Comparison of ENCODE assay signal across 19 mouse cellular contexts in the genomic region with DNA sequence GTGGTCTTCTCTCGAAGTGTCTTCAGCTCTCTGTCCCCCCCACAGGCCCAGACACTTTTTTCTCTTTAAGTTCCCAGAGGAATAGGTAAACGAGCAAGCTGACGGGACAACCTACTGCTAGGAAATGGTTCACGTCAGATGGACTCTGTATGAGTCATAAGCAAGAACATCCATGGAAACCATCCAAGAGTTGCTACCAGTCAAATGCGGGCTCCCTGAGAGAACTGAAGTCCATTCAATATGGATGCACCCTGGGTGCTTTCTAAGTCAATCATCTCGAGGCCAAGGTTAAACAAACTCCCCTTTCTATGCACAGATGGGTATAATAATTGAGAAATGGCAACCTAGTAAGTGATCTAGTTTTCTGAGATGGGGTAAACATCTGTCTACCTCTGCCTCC.
"Had no signal": no experiment of that assay in that cellular context is flagged by ENCODE, and none has a peak within 500 bp of the region (broad histone marks: within the 10 kb centered on the region; RNA-seq: fewer than 3 reads in every experiment).

No protein-coding gene starts in this region.

- H3K4me3 ChIP-seq: limb, embryonic 10.5 days; limb, embryonic 13.5 days; liver, embryonic 12.5 days; liver, embryonic 15.5 days; neural tube, embryonic 12.5 days; neural tube, embryonic 15.5 days; stomach, embryonic 15.5 days had no signal

- H3K9me3 ChIP-seq: limb, embryonic 10.5 days; limb, embryonic 13.5 days; liver, embryonic 12.5 days; liver, embryonic 15.5 days; neural tube, embryonic 12.5 days; neural tube, embryonic 15.5 days; stomach, embryonic 15.5 days had no signal

- H3K27me3 ChIP-seq: limb, embryonic 13.5 days; liver, embryonic 12.5 days; liver, embryonic 15.5 days; neural tube, embryonic 12.5 days; neural tube, embryonic 15.5 days; stomach, embryonic 15.5 days had no signal

- DNase-seq: kidney, adult 18-20 months; kidney, adult 9 months; kidney, postnatal 25 days; lung, adult 2 months; lung, postnatal 14 days; lung, postnatal 4 days; midbrain, embryonic 14.5 days; right cerebral cortex, adult 18-20 months; right cerebral cortex, postnatal 14 days; right cerebral cortex, postnatal 4 days; thymus, postnatal 25 days had no signal

- ATAC-seq: liver, embryonic 12.5 days had no signal

- H3K4me2 ChIP-seq: limb, embryonic 13.5 days; liver, embryonic 12.5 days; liver, embryonic 15.5 days; midbrain, embryonic 11.5 days; neural tube, embryonic 12.5 days; neural tube, embryonic 15.5 days; stomach, embryonic 15.5 days had no signal

- H3K27ac ChIP-seq: limb, embryonic 10.5 days; limb, embryonic 13.5 days; liver, embryonic 12.5 days; liver, embryonic 15.5 days; neural tube, embryonic 12.5 days; neural tube, embryonic 15.5 days; stomach, embryonic 15.5 days had no signal

- H3K4me1 ChIP-seq: limb, embryonic 10.5 days; limb, embryonic 13.5 days; neural tube, embryonic 12.5 days; stomach, embryonic 15.5 days had no signal

- H3K9ac ChIP-seq: limb, embryonic 13.5 days; liver, embryonic 12.5 days; liver, embryonic 15.5 days; neural tube, embryonic 12.5 days; neural tube, embryonic 15.5 days; stomach, embryonic 15.5 days had no signal
